Mouse (Mus musculus) myocyte (in vitro differentiated cells): ENCODE measurements around the gene Ushbp1.

Source experiments
- CEBPB ChIP-seq: IDR thresholded peaks from 2 replicates; pipeline ENCODE4 v1.6.1; 2011; ENCODE audit warnings: mild to moderate bottlenecking, moderate library complexity; ENCODE audit not compliant: poor library complexity, insufficient read depth, severe bottlenecking
- E2F4 ChIP-seq: IDR thresholded peaks from one replicate; pipeline ENCODE4 v1.6.1; 2011; ENCODE audit warnings: mild to moderate bottlenecking, control low read depth, moderate library complexity; ENCODE audit not compliant: insufficient read depth
- MAX ChIP-seq: IDR thresholded peaks from one replicate; pipeline ENCODE4 v1.6.1; 2011; ENCODE audit warnings: low read depth, mild to moderate bottlenecking, control low read depth
- MYOD1 ChIP-seq, 3 experiments: IDR thresholded peaks; one replicate each; pipeline ENCODE4 v1.6.1; 2011; ENCODE audit warnings: control low read depth in 2 of 3, low read depth in 2 of 3, mild to moderate bottlenecking in 2 of 3, moderate library complexity in 1 of 3; ENCODE audit not compliant: insufficient read length in 2 of 3, control insufficient read depth in 1 of 3
- MYOG ChIP-seq, 3 experiments: IDR thresholded peaks; one replicate each; pipeline ENCODE4 v1.6.1; 2011; ENCODE audit warnings: control low read depth in 2 of 3, low read depth in 2 of 3, mild to moderate bottlenecking in 2 of 3; ENCODE audit not compliant: insufficient read length in 2 of 3, control insufficient read depth in 1 of 3, insufficient read depth in 1 of 3
- POLR2A ChIP-seq: IDR thresholded peaks from one replicate; pipeline ENCODE4 v1.6.1; 2011; ENCODE audit warnings: low read depth, mild to moderate bottlenecking, control low read depth, moderate library complexity; ENCODE audit not compliant: insufficient read length
- POLR2AphosphoS2 ChIP-seq: IDR thresholded peaks from one replicate; pipeline ENCODE4 v1.6.1; 2011; ENCODE audit warnings: low read depth, control low read depth; ENCODE audit not compliant: insufficient read length
- REST ChIP-seq: IDR thresholded peaks from one replicate; pipeline ENCODE4 v1.6.1; 2011; ENCODE audit warnings: mild to moderate bottlenecking, control low read depth, moderate library complexity; ENCODE audit not compliant: insufficient read depth, insufficient read length
- SRF ChIP-seq: IDR thresholded peaks from one replicate; pipeline ENCODE4 v1.6.1; 2011; ENCODE audit warnings: low read depth; ENCODE audit not compliant: control insufficient read depth, insufficient read length
- TCF12 ChIP-seq: IDR thresholded peaks from one replicate; pipeline ENCODE4 v1.6.1; 2011; ENCODE audit warnings: mild to moderate bottlenecking, control low read depth; ENCODE audit not compliant: poor library complexity, insufficient read depth, severe bottlenecking
- TCF3 ChIP-seq: IDR thresholded peaks from one replicate; pipeline ENCODE4 v1.6.1; 2011; ENCODE audit warnings: low read depth, control low read depth; ENCODE audit not compliant: insufficient read length
- USF1 ChIP-seq: IDR thresholded peaks from one replicate; pipeline ENCODE4 v1.6.1; 2011; ENCODE audit warnings: low read depth, mild to moderate bottlenecking, control low read depth, moderate library complexity

- TF ChIP-seq POLR2AphosphoS2 = no peak
- TF ChIP-seq POLR2A = no peak
- TF ChIP-seq SRF = no peak
- no peak for TF ChIP-seq MAX
- TF ChIP-seq MYOD1 (IDR thresholded peaks at IDR 0.05; ENCODE audit: control insufficient read depth in 1 of 3, insufficient read length in 2 of 3, low read depth in 2 of 3) = no peak
- no peak for TF ChIP-seq CEBPB
- TF ChIP-seq MYOG (IDR thresholded peaks at IDR 0.05; ENCODE audit: control insufficient read depth in 1 of 3, insufficient read depth in 1 of 3, insufficient read length in 2 of 3, low read depth in 2 of 3) = no peak
- no peak for TF ChIP-seq E2F4
- no peak for TF ChIP-seq USF1
- TF ChIP-seq REST = no peak
- no peak for TF ChIP-seq TCF12
- no peak for TF ChIP-seq TCF3
Observed at GRCm38 (mm10) chr8:71379512-71380075, 16.0 kb downstream of the Ushbp1 start.
